Mouse (Mus musculus) forebrain, postnatal 0 days (tissue): Measurements from ENCODE around the gene Ap2a1. TPM values are rescaled to one million over a fixed set of nuclear protein-coding genes. Genes with fewer than 3 reads are reported as not detected.
"Not testable (repeated sequence)": the region's sequence is repeated elsewhere in the genome, so short reads cannot be mapped to it uniquely, and the experiment has no call there.

Experiments
- ATAC-seq: fragments of 200-750 bp; cut with Nextera tagmentation; 2 replicates; pipeline ENCODE4 v1.8.0; 2017; ENCODE audit warnings: mild to moderate bottlenecking, moderate library complexity
- DNase-seq: peaks from one replicate; pipeline ENCODE4 v3.0.0-alpha.2; 2015
- H3K27ac ChIP-seq: fragments of 300-500 bp; sonication (generic); 2 replicates; pipeline ENCODE4 v1.5.1; 2014; ENCODE audit warnings: low read depth, mild to moderate bottlenecking, antibody characterized with exemption, low read length, moderate library complexity, mixed read lengths
- H3K27me3 ChIP-seq: fragments of 300-500 bp; sonication (generic); 2 replicates; pipeline ENCODE4 v1.6.1; 2014; ENCODE audit warnings: mild to moderate bottlenecking, low read length, mixed read lengths; ENCODE audit not compliant: insufficient read depth
- H3K36me3 ChIP-seq: fragments of 300-500 bp; sonication (generic); 2 replicates; pipeline ENCODE4 v1.6.1; 2014; ENCODE audit warnings: mild to moderate bottlenecking, moderate library complexity; ENCODE audit not compliant: insufficient read depth
- H3K4me1 ChIP-seq: fragments of 300-500 bp; sonication (generic); 2 replicates; pipeline ENCODE4 v1.6.1; 2014; ENCODE audit warnings: antibody characterized with exemption; ENCODE audit not compliant: insufficient read depth
- H3K4me2 ChIP-seq: fragments of 300-500 bp; sonication (generic); 2 replicates; pipeline ENCODE4 v1.6.1; 2014; ENCODE audit warnings: low read depth, mild to moderate bottlenecking, moderate library complexity
- H3K4me3 ChIP-seq: fragments of 300-500 bp; sonication (generic); 2 replicates; pipeline ENCODE4 v1.5.1; 2014; ENCODE audit warnings: low read depth, low read length, mixed read lengths
- H3K9ac ChIP-seq: fragments of 300-500 bp; sonication (generic); 2 replicates; pipeline ENCODE4 v1.6.1; 2014; ENCODE audit warnings: mild to moderate bottlenecking
- H3K9me3 ChIP-seq: fragments of 300-500 bp; sonication (generic); 2 replicates; pipeline ENCODE4 v1.6.1; 2016; ENCODE audit warnings: low read length
- CTCF ChIP-seq: sonication (generic); IDR thresholded peaks from 2 replicates; pipeline ENCODE4 v1.5.1; 2016; ENCODE audit warnings: antibody characterized with exemption, control low read depth, low read depth
- WGBS: fragments of 180-500 bp; shearing (Covaris S2); extraction: QIAGEN DNeasy Blood & Tissue Kit; methylation state at CpG from one replicate; pipeline ENCODE4 v1.1.7; 2014; 5-methylcytosine and 5-hydroxymethylcytosine counted together
- polyA plus RNA-seq: library from polyadenylated mRNA; unstranded; fragments of >200 nt; fragmentation: Nextera tagmentation; extraction: Ambion mirVana; gene quantifications from 2 replicates; pipeline ENCODE4 v1.2.1, GENCODE M21; 2015
- total RNA-seq: library from RNA; depleted of rRNA; stranded (reverse); fragments of >200 nt; gene quantifications from 2 replicates; pipeline ENCODE4 v1.2.3, GENCODE M21; 2014

Gene Ap2a1
- total and polyA plus RNA-seq, 2 experiments from 2014 or later, result 113 to 175 TPM

DNA sequence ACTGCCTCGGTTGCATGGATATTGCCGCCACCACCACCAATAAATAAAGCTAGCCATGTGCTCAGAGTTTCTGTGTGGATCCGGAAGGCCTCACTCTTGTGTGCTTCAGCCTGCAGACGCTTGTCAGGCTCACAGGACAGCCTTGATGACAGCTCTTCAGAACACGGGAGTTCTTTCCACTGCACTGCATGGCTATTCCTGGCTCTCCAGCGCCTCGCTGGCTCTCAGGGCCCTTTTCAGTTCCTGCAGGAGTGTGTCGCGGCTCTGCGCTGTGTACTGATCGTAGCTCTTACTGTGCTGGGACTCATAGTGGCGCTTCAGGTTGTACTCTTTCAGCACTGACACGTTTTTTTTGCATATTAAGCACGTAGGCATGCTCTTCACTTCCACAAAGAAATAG is 51.5 kb downstream of the Ap2a1 start:
- Histone ChIP-seq H3K4me3 (no peak overlapping the region), H3K36me3 (peaks cover 70% of the 10 kb centered on the region), H3K9ac (no peak overlapping the region), H3K4me2 (no peak overlapping the region), H3K9me3 (no peaks in the 10 kb centered on the region), H3K27me3 (no peaks in the 10 kb centered on the region), H3K4me1 (no peaks in the 10 kb centered on the region), H3K27ac (no peak overlapping the region)
- DNase-seq (no peak), ATAC-seq (no peak)
- TF ChIP-seq CTCF, result no peak
- 81% methylated on average over 14 of the region's 14 CpGs for WGBS

DNA sequence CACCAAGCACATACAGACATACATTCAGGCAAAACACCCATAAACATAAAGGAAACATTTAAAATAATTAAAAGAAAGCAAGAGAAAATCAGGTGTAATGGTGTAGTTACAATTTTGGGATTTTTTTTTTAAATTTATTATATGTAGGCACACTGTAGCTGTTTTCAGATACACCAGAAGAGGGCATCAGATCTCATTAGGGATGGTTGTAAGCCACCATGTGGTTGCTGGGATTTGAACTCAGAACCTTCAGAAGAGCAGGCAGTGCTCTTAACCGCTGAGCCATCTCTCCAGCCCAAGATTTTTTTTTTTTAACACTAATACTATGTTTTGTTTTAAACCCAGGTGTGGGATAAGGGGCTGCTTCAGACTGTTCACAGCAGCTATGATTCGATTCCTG is 57.5 kb downstream of the Ap2a1 start:
- not testable (repeated sequence) for H3K4me3 ChIP-seq, H3K27ac ChIP-seq, ATAC-seq, DNase-seq, H3K9ac ChIP-seq, H3K9me3 ChIP-seq, H3K27me3 ChIP-seq, H3K4me2 ChIP-seq
- 0 out of 2 replicates have a peak, but pooled peaks have one; percentile 16 for TF ChIP-seq CTCF
- H3K4me1 ChIP-seq, result peaks cover 18% of the 10 kb centered on the region
- 96% methylated on average over 2 of the region's 2 CpGs for WGBS
- H3K36me3 ChIP-seq, result peaks cover 12% of the 10 kb centered on the region

DNA sequence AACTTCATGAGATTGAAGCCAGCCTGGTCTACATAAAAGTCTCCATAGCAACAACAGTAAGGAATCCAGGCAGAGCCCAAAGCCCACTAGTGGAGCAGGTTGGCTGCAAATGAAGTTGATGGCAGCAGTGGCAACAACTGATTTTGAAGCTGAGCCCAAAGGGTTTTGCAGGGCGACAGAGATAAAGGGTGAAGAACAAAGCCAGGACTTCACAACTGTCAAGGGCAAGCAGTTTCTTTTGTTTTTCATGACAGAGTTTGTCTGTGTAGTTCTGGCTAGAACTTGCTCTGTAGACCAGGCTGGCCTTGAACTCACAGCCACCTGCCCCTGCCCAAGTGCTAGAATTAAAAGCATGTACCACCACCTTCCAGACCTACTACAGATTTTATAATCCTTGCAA is 58.1 kb downstream of the Ap2a1 start:
- WGBS, result 11% methylated on average over 1 of the region's 1 CpGs
- Histone ChIP-seq H3K4me2 (no peak overlapping the region), H3K4me1 (peaks cover 18% of the 10 kb centered on the region), H3K36me3 (peaks cover 7% of the 10 kb centered on the region), H3K4me3 (no peak overlapping the region), H3K9ac (no peak overlapping the region), H3K9me3 (no peaks in the 10 kb centered on the region), H3K27ac (no peak overlapping the region), H3K27me3 (no peaks in the 10 kb centered on the region)
- ATAC-seq (no peak), DNase-seq (no peak)
- TF ChIP-seq CTCF, result no peak

DNA sequence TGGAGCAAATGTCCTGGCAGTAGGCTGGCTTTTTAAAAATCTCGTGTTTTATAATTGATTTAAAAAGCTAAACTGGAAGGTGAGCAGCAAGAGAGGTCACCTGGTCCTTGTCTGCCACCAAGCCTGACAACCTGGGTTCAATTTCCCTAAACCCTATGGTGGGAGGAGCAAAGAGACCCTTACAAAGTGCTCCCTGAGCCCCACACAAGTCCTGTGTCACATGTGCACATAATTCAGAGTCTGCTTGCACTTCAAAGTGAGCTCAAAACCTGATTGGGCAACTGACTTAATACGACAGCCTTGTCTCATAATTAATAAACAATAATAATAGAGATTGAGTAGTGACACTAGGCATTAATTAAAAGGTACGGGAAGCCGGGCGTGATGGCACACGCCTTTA is 58.7 kb downstream of the Ap2a1 start:
- Histone ChIP-seq H3K27me3 (no peaks in the 10 kb centered on the region), H3K4me2 (peak overlapping the region; percentile 80), H3K4me3 (0 out of 2 replicates have a peak overlapping the region, but pooled peaks have one; percentile 82), H3K4me1 (peaks cover 18% of the 10 kb centered on the region), H3K36me3 (peaks cover 3% of the 10 kb centered on the region; the same call in 1 of the 2 replicates), H3K9ac (no peak overlapping the region), H3K27ac (peak overlapping the region; percentile 96), H3K9me3 (no peaks in the 10 kb centered on the region)
- TF ChIP-seq CTCF, result no peak
- ATAC-seq (no peak), DNase-seq (no peak)
- 74% methylated on average over 6 of the region's 6 CpGs for WGBS

GRCm38 (mm10) chr7:44869697-44870528 is 59.4 kb downstream of the Ap2a1 start, which contains the start of gene Ptov1:
Gene Ptov1, minus strand, starts transcription at chr7:44869788.
- DNase-seq (peak; percentile 98), ATAC-seq (peak; percentile 95)
- H3K4me3 ChIP-seq, result peak within 1 kb of the TSS; percentile 82
- H3K4me2 ChIP-seq, result peak within 1 kb of the TSS; percentile 80
- H3K9me3 ChIP-seq, result no peaks in the 10 kb centered on the region
- peak within 1 kb of the TSS; percentile 96 for H3K27ac ChIP-seq
- WGBS, result 9% methylated on average over 29 of the region's 29 CpGs
- H3K4me1 ChIP-seq, result peaks cover 18% of the 10 kb centered on the region
- H3K27me3 ChIP-seq, result no peaks in the 10 kb centered on the region
- H3K36me3 ChIP-seq, result peaks cover 9% of the 10 kb centered on the region
- TF ChIP-seq CTCF, result peak; percentile 29
- H3K9ac ChIP-seq, result peak within 1 kb of the TSS; percentile 99

DNA sequence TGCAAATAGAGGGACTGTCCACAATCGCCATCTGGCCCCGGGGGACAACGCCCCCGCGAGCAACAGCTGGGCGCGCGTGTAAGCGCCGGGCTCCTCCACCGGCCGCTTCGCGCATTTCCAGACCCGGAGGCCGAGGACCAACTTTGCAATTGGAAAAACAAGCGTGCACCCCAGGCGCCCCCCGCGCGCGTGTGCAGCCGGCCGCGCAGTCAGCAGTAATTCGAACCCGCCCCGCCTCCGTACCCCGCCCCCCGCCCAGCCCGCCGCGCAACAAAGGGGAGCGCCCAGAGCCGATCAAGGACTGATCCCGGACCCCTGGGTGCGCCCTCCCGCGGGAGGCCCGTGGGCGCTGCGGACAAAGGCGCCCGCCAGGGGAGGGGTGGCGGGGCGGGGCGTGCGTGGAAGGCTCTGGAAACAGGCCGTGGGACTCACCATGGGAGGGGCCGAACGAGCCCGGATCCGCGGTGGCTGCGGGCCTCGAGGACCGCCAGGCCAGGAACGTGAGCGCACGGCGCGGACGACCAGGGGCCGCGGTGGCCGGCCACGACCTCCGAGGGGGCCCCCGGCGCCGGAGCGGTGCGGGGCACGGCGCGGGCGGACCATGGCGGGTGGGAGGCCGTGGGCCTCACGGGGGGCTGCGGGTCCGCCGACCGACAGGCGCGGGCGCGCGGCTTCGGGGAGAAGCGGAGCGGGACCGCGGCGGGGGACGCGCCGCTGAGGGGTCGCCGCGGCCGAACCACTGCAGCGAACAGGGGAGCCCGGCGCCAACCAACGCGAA is 60.2 kb downstream of the Ap2a1 start:
- under 1% methylated on average over 96 of the region's 108 CpGs for WGBS
- DNase-seq (peak; percentile 64), ATAC-seq (peak; percentile 10)
- peak overlapping the region; percentile 80 for H3K4me2 ChIP-seq
- H3K9ac ChIP-seq, result peak overlapping the region; percentile 99
- H3K4me3 ChIP-seq, result peak overlapping the region; percentile 82
- peak overlapping the region; percentile 96 for H3K27ac ChIP-seq
- no peaks in the 10 kb centered on the region for H3K27me3 ChIP-seq
- peak; percentile 29 for TF ChIP-seq CTCF
- H3K36me3 ChIP-seq, result peaks cover 17% of the 10 kb centered on the region
- H3K4me1 ChIP-seq, result peaks cover 18% of the 10 kb centered on the region
- no peaks in the 10 kb centered on the region for H3K9me3 ChIP-seq
